8 mouse cellular contexts compared by ENCODE assay signal in genomic region chr13:47244771-47245170, GRCm38 (mm10).
A peak's percentile ranks its signal among the peaks of the same experiment; 100 is the strongest.
DNase-seq lines count a peak whose midpoint lies in the region; ATAC-seq lines count a peak whose summit lies in the region.

No protein-coding gene starts in this region.

- peak; percentile 21 for DNase-seq in liver
- no peak for DNase-seq in liver, embryonic 11.5 days (ENCODE audit: low spot score)
- DNase-seq in frontal cortex, postnatal 25 days (ENCODE audit: low spot score in 2 of 2): peak; percentile 35 to 38
- peak; percentile 76 for DNase-seq in layer of hippocampus, adult 11-12 months (ENCODE audit: low spot score)
- no peak for DNase-seq in kidney, adult 9 months
- no peak for DNase-seq in T-cell, adult 2 months (ENCODE audit: low spot score)
- no peak for DNase-seq in urinary bladder, postnatal 14 days (ENCODE audit: low spot score)

- no peaks in the 10 kb centered on the region for H3K27me3 ChIP-seq in liver, embryonic 11.5 days (replicated peaks; ENCODE audit: control insufficient read depth, insufficient read depth, low read length)

- H3K4me3 ChIP-seq in liver, embryonic 11.5 days (ENCODE audit: low read depth, low read length): no peak overlapping the region

- H3K9me3 ChIP-seq in liver, embryonic 11.5 days (ENCODE audit: control insufficient read depth, low read length): no peaks in the 10 kb centered on the region

- no peak overlapping the region for H3K4me2 ChIP-seq in liver, embryonic 11.5 days

- 63% methylated on average over 11 of the region's 11 CpGs for WGBS in liver, embryonic 11.5 days

- no peak for ATAC-seq in liver, embryonic 11.5 days (replicated peaks; ENCODE audit: low FRiP score)
- peak; percentile 97 for ATAC-seq in megakaryocyte progenitor cell, adult 5-6 weeks (replicated peaks; ENCODE audit: poor library complexity)

- no peak overlapping the region for H3K9ac ChIP-seq in liver, embryonic 11.5 days (ENCODE audit: low read depth, low read length)

- H3K4me1 ChIP-seq in liver, embryonic 11.5 days (replicated peaks; ENCODE audit: control insufficient read depth, insufficient read depth, low read length): no peaks in the 10 kb centered on the region

- H3K36me3 ChIP-seq in liver, embryonic 11.5 days (ENCODE audit: control insufficient read depth, insufficient read depth, low read length): no peaks in the 10 kb centered on the region

- H3K27ac ChIP-seq in liver, embryonic 11.5 days (ENCODE audit: low read depth, low read length): no peak overlapping the region

Comparison
In these comparisons a context has a peak if more than half of its experiments do, and no peak if none do; other contexts are left out.
1. DNase-seq: peak in liver (single experiment), frontal cortex, postnatal 25 days (2 of 2) and layer of hippocampus, adult 11-12 months (single experiment); none in liver, embryonic 11.5 days (single experiment), kidney, adult 9 months (single experiment), T-cell, adult 2 months (single experiment) and urinary bladder, postnatal 14 days (single experiment).